Comparison of ENCODE assay signal across 15 mouse cellular contexts in genomic region chr16:38373941-38374340, GRCm38 (mm10). TPM values are rescaled to one million over a fixed set of nuclear protein-coding genes. Genes with fewer than 3 reads are reported as not detected.
DNase-seq lines count a peak whose midpoint lies in the region; ATAC-seq and TF ChIP-seq lines count a peak whose summit lies in the region.
"Had no signal": no experiment of that assay in that cellular context is flagged by ENCODE, and none has a peak within 500 bp of the region (broad histone marks: within the 10 kb centered on the region; RNA-seq: fewer than 3 reads in every experiment).

No protein-coding gene starts in this region.

- peaks cover 38% of the 10 kb centered on the region for H3K36me3 ChIP-seq in heart, embryonic 15.5 days
- no peaks in the 10 kb centered on the region for H3K36me3 ChIP-seq in E14TG2a.4 (ENCODE audit: insufficient read depth, low read length)
- peaks cover 31% of the 10 kb centered on the region for H3K36me3 ChIP-seq in G1E (replicated peaks)
- H3K36me3 ChIP-seq in limb, embryonic 12.5 days: no peaks in the 10 kb centered on the region
- H3K36me3 ChIP-seq in kidney, embryonic 16.5 days (ENCODE audit: insufficient read depth, low read length): no peaks in the 10 kb centered on the region

- TF ChIP-seq CTCF in E14TG2a.4 (conservative IDR thresholded peaks at IDR 0.05; ENCODE audit: low read length): no peak
- no peak for TF ChIP-seq CTCF in G1E (IDR thresholded peaks at IDR 0.05; ENCODE audit: low read depth, low read length)

- no peaks in the 10 kb centered on the region for H3K27me3 ChIP-seq in heart, embryonic 15.5 days
- H3K27me3 ChIP-seq in E14TG2a.4 (ENCODE audit: insufficient read depth, low read length): peaks cover 76% of the 10 kb centered on the region
- H3K27me3 ChIP-seq in G1E (ENCODE audit: insufficient read depth, low read length): no peaks in the 10 kb centered on the region
- H3K27me3 ChIP-seq in limb, embryonic 12.5 days: no peaks in the 10 kb centered on the region
- no peaks in the 10 kb centered on the region for H3K27me3 ChIP-seq in kidney, embryonic 16.5 days (ENCODE audit: insufficient read depth, low read length)

- no peak overlapping the region for H3K27ac ChIP-seq in heart, embryonic 15.5 days
- no peak overlapping the region for H3K27ac ChIP-seq in limb, embryonic 12.5 days
- no peak overlapping the region for H3K27ac ChIP-seq in kidney, embryonic 16.5 days (ENCODE audit: low read length)
- H3K27ac ChIP-seq: stomach, postnatal 0 days had no signal

- no peaks in the 10 kb centered on the region for H3K9me3 ChIP-seq in heart, embryonic 15.5 days (replicated peaks)
- H3K9me3 ChIP-seq in E14TG2a.4 (ENCODE audit: low read length) (no peaks in the 10 kb centered on the region), G1E (replicated peaks) (no peaks in the 10 kb centered on the region)
- H3K9me3 ChIP-seq in limb, embryonic 12.5 days: no peaks in the 10 kb centered on the region
- H3K9me3 ChIP-seq in kidney, embryonic 16.5 days (ENCODE audit: low read length): no peaks in the 10 kb centered on the region

- no peak for ATAC-seq in heart, embryonic 15.5 days (replicated peaks; ENCODE audit: insufficient number of reproducible peaks, insufficient read depth, low FRiP score, low read depth)
- no peak for ATAC-seq in G1E (ENCODE audit: extremely low read depth, insufficient number of reproducible peaks, low FRiP score, poor library complexity, severe bottlenecking)
- ATAC-seq in limb, embryonic 12.5 days (ENCODE audit: insufficient number of reproducible peaks, insufficient read depth, low FRiP score, low TSS enrichment, low read depth): no peak
- no peak for ATAC-seq in kidney, embryonic 16.5 days (ENCODE audit: low FRiP score, low TSS enrichment)

- WGBS in heart, embryonic 15.5 days: 80% methylated on average over 16 of the region's 16 CpGs
- 80% methylated on average over 16 of the region's 16 CpGs for WGBS in limb, embryonic 12.5 days
- 91% methylated on average over 16 of the region's 16 CpGs for WGBS in kidney, embryonic 16.5 days

- 0 out of 2 replicates have a peak overlapping the region, but pooled peaks have one; percentile 27 for H3K9ac ChIP-seq in heart, embryonic 15.5 days
- no peak overlapping the region for H3K9ac ChIP-seq in limb, embryonic 12.5 days (replicated peaks)
- H3K9ac ChIP-seq in kidney, embryonic 16.5 days (replicated peaks; ENCODE audit: low read length): no peak overlapping the region

- H3K4me2 ChIP-seq in heart, embryonic 15.5 days: peak overlapping the region; percentile 28
- H3K4me2 ChIP-seq in limb, embryonic 12.5 days: peak overlapping the region; percentile 15; the same call in 1 of the 2 replicates
- no peak overlapping the region for H3K4me2 ChIP-seq in kidney, embryonic 16.5 days (replicated peaks; ENCODE audit: low read depth, low read length)

- H3K4me1 ChIP-seq in heart, embryonic 15.5 days (replicated peaks): peaks cover 76% of the 10 kb centered on the region
- H3K4me1 ChIP-seq in E14TG2a.4 (replicated peaks; ENCODE audit: low read depth, low read length) (peaks cover 38% of the 10 kb centered on the region), G1E (ENCODE audit: insufficient read depth, low read depth, low read length) (peaks cover 91% of the 10 kb centered on the region)
- peaks cover 17% of the 10 kb centered on the region for H3K4me1 ChIP-seq in limb, embryonic 12.5 days (replicated peaks)
- H3K4me1 ChIP-seq in kidney, embryonic 16.5 days (ENCODE audit: insufficient read depth, low read length): peaks cover 6% of the 10 kb centered on the region; the same call in 1 of the 2 replicates

- H3K4me3 ChIP-seq in heart, embryonic 15.5 days: 0 out of 2 replicates have a peak overlapping the region, but pooled peaks have one; percentile 3
- H3K4me3 ChIP-seq in E14TG2a.4 (replicated peaks; ENCODE audit: low read length) (peak overlapping the region; percentile 71), G1E (ENCODE audit: low read depth, low read length) (peak overlapping the region; percentile 61; the same call in 1 of the 2 replicates)
- H3K4me3 ChIP-seq in limb, embryonic 12.5 days (replicated peaks): no peak overlapping the region
- H3K4me3 ChIP-seq in kidney, embryonic 16.5 days (ENCODE audit: low read length): no peak overlapping the region

- no peak for DNase-seq in heart, postnatal 4 days
- DNase-seq in G1E (ENCODE audit: low spot score): no peak
- no peak for DNase-seq in frontal cortex, postnatal 14 days (ENCODE audit: low spot score in 2 of 2)
- DNase-seq: cerebellum, adult 9-10 months; kidney, postnatal 14 days had no signal

RNA-seq across cellular contexts. Expression of gene Popdc2, which starts 11.9 kb away (rescaled TPM):
- 327 and 350 TPM in 2 replicates for polyA plus RNA-seq in heart, embryonic 15.5 days (2015; fragmentation: Nextera tagmentation; extraction: Ambion mirVana)
- total RNA-seq in heart, postnatal 4 days (2021): 100 to 1,000 TPM; 764 to 831 TPM
- 22.7 and 25.7 TPM in 2 replicates for total RNA-seq in G1E (2014; fragmentation: Nextera tagmentation)
- total RNA-seq in G1E (2017): 2.8 and 4.3 TPM in 2 replicates
- 5.0 and 5.4 TPM in 2 replicates for polyA plus RNA-seq in G1E (2012)
- polyA plus RNA-seq in limb, embryonic 12.5 days (2016; fragmentation: Nextera tagmentation; extraction: Ambion mirVana): 0.70 and 1.9 TPM in 2 replicates
- 0.54 and 6.7 TPM in 2 replicates for polyA plus RNA-seq in kidney, embryonic 16.5 days (2015; fragmentation: Nextera tagmentation; extraction: Ambion mirVana)

RNA-seq across cellular contexts. Expression of gene Gm21987, which starts 27.1 kb away (rescaled TPM):
- polyA plus RNA-seq in heart, embryonic 15.5 days (2015; fragmentation: Nextera tagmentation; extraction: Ambion mirVana): 3.2 and 4.1 TPM in 2 replicates
- 1 to 10 TPM; 1.1 to 1.6 TPM for total RNA-seq in heart, postnatal 4 days (2021)
- total RNA-seq in G1E (2014; fragmentation: Nextera tagmentation) (4.7 TPM in 1 of 2 replicates, not detected in the other), G1E (2017) (not detected in 2 replicates)
- polyA plus RNA-seq in G1E (2012): 1,146 and 1,190 TPM in 2 replicates
- polyA plus RNA-seq in limb, embryonic 12.5 days (2016; fragmentation: Nextera tagmentation; extraction: Ambion mirVana): not detected in 2 replicates
- polyA plus RNA-seq in kidney, embryonic 16.5 days (2015; fragmentation: Nextera tagmentation; extraction: Ambion mirVana): not detected in 2 replicates
- total RNA-seq: hematopoietic stem cell, adult 5-6 weeks; liver, adult 2 months; megakaryocyte progenitor cell, adult 5-6 weeks had no signal
- polyA plus RNA-seq: activated CD4-positive, CD25-positive, alpha-beta regulatory T cell, adult 4 months; liver, adult 2 months; stomach, postnatal 0 days had no signal

RNA-seq across cellular contexts. Expression of gene Cox17, which starts 27.1 kb away (rescaled TPM):
- 224 and 350 TPM in 2 replicates for polyA plus RNA-seq in heart, embryonic 15.5 days (2015; fragmentation: Nextera tagmentation; extraction: Ambion mirVana)
- 100 to 1,000 TPM; 203 to 222 TPM for total RNA-seq in heart, postnatal 4 days (2021)
- total RNA-seq in G1E (2014; fragmentation: Nextera tagmentation): 210 and 232 TPM in 2 replicates
- 836 and 871 TPM in 2 replicates for total RNA-seq in G1E (2017)
- polyA plus RNA-seq in G1E (2012): 163 and 234 TPM in 2 replicates
- 114 and 117 TPM in 2 replicates for polyA plus RNA-seq in limb, embryonic 12.5 days (2016; fragmentation: Nextera tagmentation; extraction: Ambion mirVana)
- polyA plus RNA-seq in kidney, embryonic 16.5 days (2015; fragmentation: Nextera tagmentation; extraction: Ambion mirVana): 147 and 149 TPM in 2 replicates

RNA-seq across cellular contexts. Expression of gene Maats1, which starts 32.0 kb away (rescaled TPM):
- polyA plus RNA-seq in heart, embryonic 15.5 days (2015; fragmentation: Nextera tagmentation; extraction: Ambion mirVana): 0.10 and 0.13 TPM in 2 replicates
- total RNA-seq in heart, postnatal 4 days (2021): under 1 TPM in 1 of 2 experiments, not detected in 1; 0.09 TPM
- total RNA-seq in G1E (2014; fragmentation: Nextera tagmentation) (not detected in 2 replicates), G1E (2017) (0.11 TPM in 1 of 2 replicates, not detected in the other)
- polyA plus RNA-seq in G1E (2012): not detected in 2 replicates
- 0.06 and 0.12 TPM in 2 replicates for polyA plus RNA-seq in limb, embryonic 12.5 days (2016; fragmentation: Nextera tagmentation; extraction: Ambion mirVana)
- 0.08 and 0.26 TPM in 2 replicates for polyA plus RNA-seq in kidney, embryonic 16.5 days (2015; fragmentation: Nextera tagmentation; extraction: Ambion mirVana)
- total RNA-seq: hematopoietic stem cell, adult 5-6 weeks; liver, adult 2 months; megakaryocyte progenitor cell, adult 5-6 weeks had no signal
- polyA plus RNA-seq: liver, adult 2 months had no signal

RNA-seq across cellular contexts. Expression of gene Pla1a, which starts 59.0 kb away (rescaled TPM):
- polyA plus RNA-seq in heart, embryonic 15.5 days (2015; fragmentation: Nextera tagmentation; extraction: Ambion mirVana): 2.0 and 2.8 TPM in 2 replicates
- total RNA-seq in heart, postnatal 4 days (2021): 1 to 10 TPM; 5.8 to 5.9 TPM
- total RNA-seq in G1E (2014; fragmentation: Nextera tagmentation) (1.7 TPM in 1 of 2 replicates, not detected in the other), G1E (2017) (0.16 TPM in 1 of 2 replicates, not detected in the other)
- polyA plus RNA-seq in G1E (2012): not detected in 2 replicates
- 0.10 and 0.31 TPM in 2 replicates for polyA plus RNA-seq in limb, embryonic 12.5 days (2016; fragmentation: Nextera tagmentation; extraction: Ambion mirVana)
- 9.4 and 10.0 TPM in 2 replicates for polyA plus RNA-seq in kidney, embryonic 16.5 days (2015; fragmentation: Nextera tagmentation; extraction: Ambion mirVana)
- total RNA-seq: hematopoietic stem cell, adult 5-6 weeks; megakaryocyte progenitor cell, adult 5-6 weeks had no signal
- polyA plus RNA-seq: activated CD4-positive, CD25-positive, alpha-beta regulatory T cell, adult 4 months; embryonic facial prominence, embryonic 11.5 days had no signal

Comparison
In these comparisons a context has a peak if more than half of its experiments do, and no peak if none do; other contexts are left out.
1. H3K4me3 ChIP-seq: peak in heart, embryonic 15.5 days (single experiment), E14TG2a.4 (single experiment) and G1E (single experiment); none in limb, embryonic 12.5 days (single experiment) and kidney, embryonic 16.5 days (single experiment).
2. RNA of gene Popdc2, which starts 11.9 kb away (polyA plus RNA-seq): 327 to 350 TPM in heart, embryonic 15.5 days; 0.54 to 6.7 TPM in kidney, embryonic 16.5 days, 5.0 to 5.4 TPM in G1E and 0.70 to 1.9 TPM in limb, embryonic 12.5 days; every median in the first group is over 10 times any median in the second.
3. RNA of gene Gm21987, which starts 27.1 kb away (polyA plus RNA-seq): 1,146 to 1,190 TPM in G1E; 3.2 to 4.1 TPM in heart, embryonic 15.5 days, not detected in limb, embryonic 12.5 days and not detected in kidney, embryonic 16.5 days; every median in the first group is over 100 times any median in the second.